Mouse (Mus musculus): Measurements from ENCODE around the gene Lamb3.

The Lamb3 gene

GRCm38 (mm10) chr1:193203821-193204220, 3.7 kb upstream of the Lamb3 start:
- DNase-seq = no peak

- DNase-seq = no peak
Observed at GRCm38 (mm10) chr1:193205431-193205830, 2.1 kb upstream of the Lamb3 start.

- DNase-seq = peak; percentile 18
Observed at GRCm38 (mm10) chr1:193208178-193208577, 679 bp downstream of the Lamb3 start.

- no peak for DNase-seq
Observed at GRCm38 (mm10) chr1:193211371-193211770, 3.9 kb downstream of the Lamb3 start.

- DNase-seq = no peak
Observed at GRCm38 (mm10) chr1:193214053-193214452, 6.6 kb downstream of the Lamb3 start.

- DNase-seq = no peak
Observed at GRCm38 (mm10) chr1:193216000-193216399, 8.5 kb downstream of the Lamb3 start.

GRCm38 (mm10) chr1:193220408-193220807, 12.9 kb downstream of the Lamb3 start:
- no peak for DNase-seq

GRCm38 (mm10) chr1:193225531-193225930, 18.0 kb downstream of the Lamb3 start:
- no peak for DNase-seq

- no peak for DNase-seq
Observed at GRCm38 (mm10) chr1:193226114-193226513, 18.6 kb downstream of the Lamb3 start.

GRCm38 (mm10) chr1:193226724-193227522, 19.4 kb downstream of the Lamb3 start:
- DNase-seq = no peak

- DNase-seq = no peak
Observed at GRCm38 (mm10) chr1:193227537-193227936, 20.0 kb downstream of the Lamb3 start.

- no peak for DNase-seq
Observed at GRCm38 (mm10) chr1:193229570-193229969, 22.1 kb downstream of the Lamb3 start.

GRCm38 (mm10) chr1:193230531-193230930, 23.0 kb downstream of the Lamb3 start:
- DNase-seq = no peak

GRCm38 (mm10) chr1:193230935-193231334, 23.4 kb downstream of the Lamb3 start:
- DNase-seq = no peak

GRCm38 (mm10) chr1:193232732-193233131, 25.2 kb downstream of the Lamb3 start:
- DNase-seq = no peak

- no peak for DNase-seq
Observed at GRCm38 (mm10) chr1:193234130-193234645, 26.7 kb downstream of the Lamb3 start.

GRCm38 (mm10) chr1:193234930-193235329, 27.4 kb downstream of the Lamb3 start:
- no peak for DNase-seq

- DNase-seq = no peak
Observed at GRCm38 (mm10) chr1:193238426-193238825, 30.9 kb downstream of the Lamb3 start.

GRCm38 (mm10) chr1:193241436-193241835, 33.9 kb downstream of the Lamb3 start:
- no peak for DNase-seq

GRCm38 (mm10) chr1:193242238-193242637, 34.7 kb downstream of the Lamb3 start:
- DNase-seq = peak; percentile 96

GRCm38 (mm10) chr1:193242863-193243262, 35.4 kb downstream of the Lamb3 start:
- no peak for DNase-seq

- no peak for DNase-seq
Observed at GRCm38 (mm10) chr1:193243571-193244193, 36.2 kb downstream of the Lamb3 start.

GRCm38 (mm10) chr1:193244235-193244634, 36.7 kb downstream of the Lamb3 start:
- no peak for DNase-seq

- DNase-seq = no peak
Observed at GRCm38 (mm10) chr1:193250026-193250425, 42.5 kb downstream of the Lamb3 start.
